Mouse (Mus musculus): ENCODE measurements around the gene Abcc6. TPM values are rescaled to one million over a fixed set of nuclear protein-coding genes. Genes with fewer than 3 reads are reported as not detected.

Abcc6 gene
- total and polyA plus RNA-seq, 2 experiments from 2014 or later: not detected

- WGBS: 85% methylated on average over 15 of the region's 15 CpGs
- no peak overlapping the region for H3K9ac ChIP-seq (replicated peaks; ENCODE audit: low read depth, low read length)
- no peak overlapping the region for H3K27ac ChIP-seq (ENCODE audit: low read depth)
These were observed 112.2 kb downstream of the Abcc6 start for GRCm38 (mm10) chr7:45917926-45918325.

More at GRCm38 (mm10) chr7:45917926-45918325, 112.2 kb downstream of the Abcc6 start:
- DNase-seq (ENCODE audit: low spot score) (no peak), ATAC-seq (ENCODE audit: insufficient read depth, low read depth) (no peak)
- Histone ChIP-seq H3K36me3 (replicated peaks; ENCODE audit: control insufficient read depth, insufficient read depth, low read length) (peaks cover 7% of the 10 kb centered on the region; the same call in 1 of the 2 replicates), H3K4me2 (ENCODE audit: low read depth, low read length) (no peak overlapping the region), H3K27me3 (ENCODE audit: control insufficient read depth, insufficient read depth, low read length) (no peaks in the 10 kb centered on the region), H3K9me3 (replicated peaks; ENCODE audit: control insufficient read depth, low read length) (no peaks in the 10 kb centered on the region), H3K4me3 (ENCODE audit: low read depth, low read length) (no peak overlapping the region), H3K4me1 (ENCODE audit: control insufficient read depth, insufficient read depth) (peaks cover 6% of the 10 kb centered on the region; the same call in 1 of the 2 replicates)
- no peak for TF ChIP-seq CTCF (IDR thresholded peaks at IDR 0.05; ENCODE audit: low read depth)
- no peak for TF ChIP-seq EP300 (IDR thresholded peaks at IDR 0.05; ENCODE audit: low read depth)

Other genes with a start within 250 kb of the Abcc6 start
- gene Lmtk3, start 246.6 kb downstream of the Abcc6 start, total RNA-seq (2014; rRNA removed; ENCODE audit: low replicate concordance): 0.31 TPM in 1 of 2 replicates, not detected in the other
- gene Lmtk3, start 246.6 kb downstream of the Abcc6 start, polyA plus RNA-seq (2015; fragmentation: Nextera tagmentation; extraction: Ambion mirVana): not detected in 2 replicates
- not detected in 2 replicates for gene Sult2b1, start 245.6 kb downstream of the Abcc6 start, total RNA-seq (2014; rRNA removed; ENCODE audit: low replicate concordance)
- 0.23 and 0.27 TPM in 2 replicates for gene Sult2b1, start 245.6 kb downstream of the Abcc6 start, polyA plus RNA-seq (2015; fragmentation: Nextera tagmentation; extraction: Ambion mirVana)
- gene Cyth2, start 215.7 kb downstream of the Abcc6 start, total RNA-seq (2014; rRNA removed; ENCODE audit: low replicate concordance): 99.9 and 102 TPM in 2 replicates
- 86.5 and 90.0 TPM in 2 replicates for gene Cyth2, start 215.7 kb downstream of the Abcc6 start, polyA plus RNA-seq (2015; fragmentation: Nextera tagmentation; extraction: Ambion mirVana)
- 0.35 TPM in 1 of 2 replicates, not detected in the other for gene Kcnj14, start 205.5 kb downstream of the Abcc6 start, total RNA-seq (2014; rRNA removed; ENCODE audit: low replicate concordance)
- gene Kcnj14, start 205.5 kb downstream of the Abcc6 start, polyA plus RNA-seq (2015; fragmentation: Nextera tagmentation; extraction: Ambion mirVana): 0.26 and 0.29 TPM in 2 replicates
- 26.7 and 28.8 TPM in 2 replicates for gene Grwd1, start 199.4 kb downstream of the Abcc6 start, total RNA-seq (2014; rRNA removed; ENCODE audit: low replicate concordance)
- 19.3 and 22.7 TPM in 2 replicates for gene Grwd1, start 199.4 kb downstream of the Abcc6 start, polyA plus RNA-seq (2015; fragmentation: Nextera tagmentation; extraction: Ambion mirVana)
- 279 and 304 TPM in 2 replicates for gene Kdelr1, start 157.5 kb downstream of the Abcc6 start, total RNA-seq (2014; rRNA removed; ENCODE audit: low replicate concordance)
- 58.5 and 62.4 TPM in 2 replicates for gene Kdelr1, start 157.5 kb downstream of the Abcc6 start, polyA plus RNA-seq (2015; fragmentation: Nextera tagmentation; extraction: Ambion mirVana)
- gene Grin2d, start 151.9 kb downstream of the Abcc6 start, total RNA-seq (2014; rRNA removed; ENCODE audit: low replicate concordance): 1.0 and 3.1 TPM in 2 replicates
- 0.12 and 0.16 TPM in 2 replicates for gene Grin2d, start 151.9 kb downstream of the Abcc6 start, polyA plus RNA-seq (2015; fragmentation: Nextera tagmentation; extraction: Ambion mirVana)
- 0.27 TPM in 1 of 2 replicates, not detected in the other for gene Syngr4, start 133.6 kb downstream of the Abcc6 start, total RNA-seq (2014; rRNA removed; ENCODE audit: low replicate concordance)
- gene Syngr4, start 133.6 kb downstream of the Abcc6 start, polyA plus RNA-seq (2015; fragmentation: Nextera tagmentation; extraction: Ambion mirVana): 0.58 and 0.71 TPM in 2 replicates
- 94.0 and 124 TPM in 2 replicates for gene Tmem143, start 133.4 kb downstream of the Abcc6 start, total RNA-seq (2014; rRNA removed; ENCODE audit: low replicate concordance)
- 11.7 and 12.0 TPM in 2 replicates for gene Tmem143, start 133.4 kb downstream of the Abcc6 start, polyA plus RNA-seq (2015; fragmentation: Nextera tagmentation; extraction: Ambion mirVana)
- gene Emp3, start 108.9 kb downstream of the Abcc6 start, total RNA-seq (2014; rRNA removed; ENCODE audit: low replicate concordance): 43.4 and 46.1 TPM in 2 replicates
- gene Emp3, start 108.9 kb downstream of the Abcc6 start, polyA plus RNA-seq (2015; fragmentation: Nextera tagmentation; extraction: Ambion mirVana): 73.0 and 75.6 TPM in 2 replicates
- 1.2 and 1.7 TPM in 2 replicates for gene Ccdc114, start 106.2 kb downstream of the Abcc6 start, total RNA-seq (2014; rRNA removed; ENCODE audit: low replicate concordance)
- gene Ccdc114, start 106.2 kb downstream of the Abcc6 start, polyA plus RNA-seq (2015; fragmentation: Nextera tagmentation; extraction: Ambion mirVana): 2.2 and 2.9 TPM in 2 replicates
- 35.7 and 42.3 TPM in 2 replicates for gene Nomo1, start 3.4 kb upstream of the Abcc6 start, total RNA-seq (2014; rRNA removed; ENCODE audit: low replicate concordance)
- gene Nomo1, start 3.4 kb upstream of the Abcc6 start, polyA plus RNA-seq (2015; fragmentation: Nextera tagmentation; extraction: Ambion mirVana): 20.9 and 23.6 TPM in 2 replicates
- 72.0 and 103 TPM in 2 replicates for gene Kcnj11, start 70.5 kb upstream of the Abcc6 start, total RNA-seq (2014; rRNA removed; ENCODE audit: low replicate concordance)
- gene Kcnj11, start 70.5 kb upstream of the Abcc6 start, polyA plus RNA-seq (2015; fragmentation: Nextera tagmentation; extraction: Ambion mirVana): 14.4 and 14.6 TPM in 2 replicates
- gene Abcc8, start 149.7 kb upstream of the Abcc6 start, total RNA-seq (2014; rRNA removed; ENCODE audit: low replicate concordance): 46.7 and 54.9 TPM in 2 replicates
- 28.1 and 29.6 TPM in 2 replicates for gene Abcc8, start 149.7 kb upstream of the Abcc6 start, polyA plus RNA-seq (2015; fragmentation: Nextera tagmentation; extraction: Ambion mirVana)
- 1.3 and 5.5 TPM in 2 replicates for gene Ush1c, start 208.2 kb upstream of the Abcc6 start, total RNA-seq (2014; rRNA removed; ENCODE audit: low replicate concordance)
- gene Ush1c, start 208.2 kb upstream of the Abcc6 start, polyA plus RNA-seq (2015; fragmentation: Nextera tagmentation; extraction: Ambion mirVana): 1.9 and 2.7 TPM in 2 replicates
- gene Otog, start 210.7 kb upstream of the Abcc6 start, total RNA-seq (2014; rRNA removed; ENCODE audit: low replicate concordance): not detected in 2 replicates
- not detected in 2 replicates for gene Otog, start 210.7 kb upstream of the Abcc6 start, polyA plus RNA-seq (2015; fragmentation: Nextera tagmentation; extraction: Ambion mirVana)